Mouse (Mus musculus) hindbrain, embryonic 11.5 days (tissue): ENCODE results near the gene Myo1d. TPM values are rescaled to one million over a fixed set of nuclear protein-coding genes. Genes with fewer than 3 reads are reported as not detected.

ENCODE experiments used
- ATAC-seq: fragments of 200-750 bp; cut with Nextera tagmentation; 2 replicates; pipeline ENCODE4 v1.8.0; 2017; ENCODE audit warnings: mild to moderate bottlenecking, moderate TSS enrichment, moderate library complexity; ENCODE audit not compliant: low FRiP score
- DNase-seq: peaks from one replicate; pipeline ENCODE4 v3.0.0-alpha.2; 2015; ENCODE audit warnings: low spot score
- H3K27ac ChIP-seq: fragments of 300-500 bp; sonication (generic); 2 replicates; pipeline ENCODE4 v1.5.1; 2014; ENCODE audit warnings: mild to moderate bottlenecking, low read depth, low read length
- H3K27me3 ChIP-seq: fragments of 300-500 bp; sonication (generic); 2 replicates; pipeline ENCODE4 v1.6.1; 2014; ENCODE audit warnings: mild to moderate bottlenecking, low read length, moderate library complexity, mixed read lengths; ENCODE audit not compliant: control insufficient read depth, insufficient read depth
- H3K36me3 ChIP-seq: fragments of 300-500 bp; sonication (generic); 2 replicates; pipeline ENCODE4 v1.6.1; 2014; ENCODE audit warnings: mild to moderate bottlenecking, low read length, moderate library complexity, mixed read lengths; ENCODE audit not compliant: control insufficient read depth, insufficient read depth
- H3K4me1 ChIP-seq: fragments of 300-500 bp; sonication (generic); replicated peaks from 2 replicates; pipeline ENCODE4 v1.6.1; 2014; ENCODE audit warnings: low read length, mixed read lengths; ENCODE audit not compliant: control insufficient read depth, insufficient read depth
- H3K4me2 ChIP-seq: fragments of 300-500 bp; sonication (generic); replicated peaks from 2 replicates; pipeline ENCODE4 v1.6.1; 2014; ENCODE audit warnings: mild to moderate bottlenecking, low read depth, low read length
- H3K4me3 ChIP-seq: fragments of 300-500 bp; sonication (generic); 2 replicates; pipeline ENCODE4 v1.5.1; 2014; ENCODE audit warnings: low read depth, low read length
- H3K9ac ChIP-seq: fragments of 300-500 bp; sonication (generic); 2 replicates; pipeline ENCODE4 v1.6.1; 2014; ENCODE audit warnings: low read depth, low read length
- H3K9me3 ChIP-seq: fragments of 300-500 bp; sonication (generic); 2 replicates; pipeline ENCODE4 v1.6.1; 2016; ENCODE audit warnings: low read length; ENCODE audit not compliant: control insufficient read depth
- WGBS: fragments of 180-500 bp; shearing (Covaris S2); extraction: QIAGEN DNeasy Blood & Tissue Kit; methylation state at CpG from one replicate; pipeline ENCODE4 v1.1.7; 2014; 5-methylcytosine and 5-hydroxymethylcytosine counted together
- polyA plus RNA-seq: library from polyadenylated mRNA; unstranded; fragments of >200 nt; fragmentation: Nextera tagmentation; extraction: Ambion mirVana; gene quantifications from 2 replicates; pipeline ENCODE4 v1.2.1, GENCODE M21; 2014

Myo1d gene
- polyA plus RNA-seq, 1 experiment from 2014 or later: 3.6 TPM

- H3K9ac ChIP-seq: no peak overlapping the region
- peaks cover 7% of the 10 kb centered on the region for H3K4me1 ChIP-seq
- DNase-seq (no peak), ATAC-seq (no peak)
- no peaks in the 10 kb centered on the region for H3K9me3 ChIP-seq
- no peak overlapping the region for H3K27ac ChIP-seq
- no peak overlapping the region for H3K4me2 ChIP-seq
- no peaks in the 10 kb centered on the region for H3K36me3 ChIP-seq
- no peaks in the 10 kb centered on the region for H3K27me3 ChIP-seq
- 65% methylated on average over 4 of the region's 4 CpGs for WGBS
- no peak overlapping the region for H3K4me3 ChIP-seq
These were observed 256.4 kb downstream of the Myo1d start for GRCm38 (mm10) chr11:80523410-80523809.

DNA sequence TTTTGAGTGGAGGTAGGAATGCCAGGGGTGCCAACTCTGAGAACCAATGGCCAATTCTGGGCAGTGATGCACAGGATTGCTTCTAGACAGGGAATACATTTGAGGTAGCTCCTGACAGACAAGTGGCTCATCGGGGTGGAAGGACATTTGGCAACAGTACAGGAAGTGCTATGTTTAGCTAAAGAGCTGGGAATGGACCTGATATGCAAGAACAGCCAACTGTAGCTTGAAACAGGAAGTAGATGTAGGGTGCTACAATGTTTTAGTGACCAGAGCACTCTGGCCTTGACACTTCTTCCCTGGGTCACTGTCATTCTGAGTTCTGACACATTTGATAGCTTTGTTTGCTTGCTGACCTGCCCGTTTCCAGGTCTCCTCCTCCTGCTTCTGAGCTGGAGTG, 257.0 kb downstream of the Myo1d start:
- WGBS: 77% methylated on average over 2 of the region's 2 CpGs
- no peak overlapping the region for H3K27ac ChIP-seq
- DNase-seq (no peak), ATAC-seq (no peak)
- no peaks in the 10 kb centered on the region for H3K27me3 ChIP-seq
- no peak overlapping the region for H3K4me3 ChIP-seq
- H3K9ac ChIP-seq: no peak overlapping the region
- H3K4me1 ChIP-seq: peaks cover 11% of the 10 kb centered on the region
- no peak overlapping the region for H3K4me2 ChIP-seq
- H3K9me3 ChIP-seq: no peaks in the 10 kb centered on the region
- no peaks in the 10 kb centered on the region for H3K36me3 ChIP-seq

GRCm38 (mm10) chr11:80521148-80521547, 258.7 kb downstream of the Myo1d start:
- Histone ChIP-seq H3K4me2 (no peak overlapping the region), H3K9me3 (no peaks in the 10 kb centered on the region), H3K9ac (no peak overlapping the region), H3K27me3 (no peaks in the 10 kb centered on the region), H3K36me3 (no peaks in the 10 kb centered on the region), H3K27ac (no peak overlapping the region), H3K4me3 (no peak overlapping the region), H3K4me1 (peaks cover 11% of the 10 kb centered on the region)
- no peak for ATAC-seq
- no peak for DNase-seq
- 78% methylated on average over 2 of the region's 2 CpGs for WGBS

DNA sequence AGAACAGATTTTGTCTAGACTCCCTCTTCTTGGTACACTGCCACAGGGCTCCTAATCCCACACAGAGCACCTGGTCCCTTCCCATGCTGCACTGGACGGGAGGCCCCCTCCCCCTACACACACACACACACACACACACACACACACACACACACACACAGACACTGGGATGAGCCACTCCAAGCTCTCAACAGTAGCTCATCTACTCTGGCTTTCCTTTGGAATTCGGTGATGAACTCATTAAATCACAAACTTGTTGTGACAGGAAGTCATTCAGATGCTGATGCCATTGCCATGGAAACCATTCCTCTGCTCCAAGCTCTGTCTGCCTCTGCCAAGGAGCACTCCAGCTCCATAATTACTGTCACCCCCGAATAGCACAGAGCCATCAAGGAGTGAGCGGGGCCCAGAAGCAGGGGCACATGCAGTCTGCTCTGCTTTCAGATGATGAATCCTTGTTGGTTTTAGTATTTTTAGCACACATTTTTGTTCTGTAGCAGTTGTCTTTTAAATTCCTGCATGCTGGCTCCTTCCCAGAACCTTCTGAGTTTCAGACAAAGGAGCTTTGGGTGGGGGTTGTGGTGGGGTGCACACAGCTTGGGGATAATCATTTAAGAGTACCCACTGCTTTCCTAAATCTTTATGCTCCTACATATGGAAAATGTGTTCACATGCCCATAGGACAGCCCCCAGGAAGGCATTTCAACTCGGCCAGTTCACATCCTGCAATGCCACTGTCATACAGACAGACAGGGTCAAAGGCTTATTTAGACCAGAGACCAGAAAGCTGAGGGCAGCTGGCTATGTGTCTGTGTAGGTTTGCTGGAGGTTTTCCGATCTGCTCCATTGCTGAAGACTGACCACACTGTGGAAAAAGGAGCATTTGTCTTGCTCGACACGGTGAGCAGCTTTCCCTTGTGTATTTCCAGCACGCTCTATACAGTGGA, 261.1 kb downstream of the Myo1d start:
- peak overlapping the region; percentile 73 for H3K27ac ChIP-seq
- no peaks in the 10 kb centered on the region for H3K27me3 ChIP-seq
- DNase-seq: peak; percentile 79
- H3K4me3 ChIP-seq: no peak overlapping the region
- peak; percentile 94 for ATAC-seq
- H3K9me3 ChIP-seq: no peaks in the 10 kb centered on the region
- H3K9ac ChIP-seq: no peak overlapping the region
- no peaks in the 10 kb centered on the region for H3K36me3 ChIP-seq
- peaks cover 11% of the 10 kb centered on the region for H3K4me1 ChIP-seq
- WGBS: 28% methylated on average over 9 of the region's 9 CpGs
- H3K4me2 ChIP-seq: no peak overlapping the region

GRCm38 (mm10) chr11:80515895-80516294, 263.9 kb downstream of the Myo1d start:
- no peaks in the 10 kb centered on the region for H3K27me3 ChIP-seq
- no peaks in the 10 kb centered on the region for H3K9me3 ChIP-seq
- ATAC-seq (no peak), DNase-seq (no peak)
- no peak overlapping the region for H3K4me3 ChIP-seq
- H3K9ac ChIP-seq: no peak overlapping the region
- no peaks in the 10 kb centered on the region for H3K36me3 ChIP-seq
- no peak overlapping the region for H3K4me2 ChIP-seq
- 90% methylated on average over 8 of the region's 8 CpGs for WGBS
- H3K4me1 ChIP-seq: peaks cover 11% of the 10 kb centered on the region
- no peak overlapping the region for H3K27ac ChIP-seq

GRCm38 (mm10) chr11:80515346-80515745, 264.5 kb downstream of the Myo1d start:
- Histone ChIP-seq H3K9me3 (no peaks in the 10 kb centered on the region), H3K36me3 (no peaks in the 10 kb centered on the region), H3K4me1 (peaks cover 11% of the 10 kb centered on the region), H3K4me3 (no peak overlapping the region), H3K27ac (no peak overlapping the region), H3K9ac (no peak overlapping the region), H3K27me3 (no peaks in the 10 kb centered on the region), H3K4me2 (no peak overlapping the region)
- WGBS: 73% methylated on average over 1 of the region's 1 CpGs
- DNase-seq (no peak), ATAC-seq (no peak)

DNA sequence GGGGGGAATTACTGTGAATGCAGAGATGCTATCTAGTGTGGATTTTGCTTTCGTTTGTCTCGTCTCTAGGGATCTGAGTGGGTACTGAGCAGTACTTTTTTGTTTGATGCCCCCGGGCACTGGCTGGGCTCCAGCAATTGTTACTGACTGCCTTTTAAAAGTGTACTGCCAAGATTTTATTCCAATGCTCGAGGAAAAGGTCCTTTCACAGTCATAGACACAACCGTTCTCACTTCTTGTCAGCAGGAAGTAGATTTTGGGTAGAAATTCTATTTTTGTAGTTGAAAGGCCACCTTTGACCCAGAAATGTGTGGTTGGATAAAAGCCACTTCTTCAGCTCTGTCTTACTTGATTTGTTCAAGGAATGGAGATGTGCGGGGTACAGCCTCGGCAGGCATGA, 266.0 kb downstream of the Myo1d start:
- Histone ChIP-seq H3K9ac (no peak overlapping the region), H3K4me3 (no peak overlapping the region), H3K4me1 (peaks cover 7% of the 10 kb centered on the region; the same call in 1 of the 2 replicates), H3K9me3 (no peaks in the 10 kb centered on the region), H3K27me3 (no peaks in the 10 kb centered on the region), H3K27ac (no peak overlapping the region), H3K4me2 (no peak overlapping the region), H3K36me3 (no peaks in the 10 kb centered on the region)
- no peak for ATAC-seq
- WGBS: 76% methylated on average over 7 of the region's 7 CpGs
- no peak for DNase-seq

GRCm38 (mm10) chr11:80512313-80513056, 267.3 kb downstream of the Myo1d start:
- no peaks in the 10 kb centered on the region for H3K36me3 ChIP-seq
- WGBS: 80% methylated on average over 19 of the region's 19 CpGs
- H3K27ac ChIP-seq: no peak overlapping the region
- H3K9ac ChIP-seq: no peak overlapping the region
- no peaks in the 10 kb centered on the region for H3K9me3 ChIP-seq
- H3K4me3 ChIP-seq: no peak overlapping the region
- H3K27me3 ChIP-seq: no peaks in the 10 kb centered on the region
- DNase-seq (no peak), ATAC-seq (no peak)
- no peak overlapping the region for H3K4me2 ChIP-seq
- H3K4me1 ChIP-seq: 0 out of 2 replicates have a peak, but pooled peaks cover 3% of the 10 kb centered on the region
